Mouse (Mus musculus): ENCODE measurements at regions not wholly inside any gene's neighbourhood (a gene's known extent, or its start where the extent isn't known, plus 50 kb on each side); places are given as distances from the start of the nearest gene placed in this dataset.

DNA sequence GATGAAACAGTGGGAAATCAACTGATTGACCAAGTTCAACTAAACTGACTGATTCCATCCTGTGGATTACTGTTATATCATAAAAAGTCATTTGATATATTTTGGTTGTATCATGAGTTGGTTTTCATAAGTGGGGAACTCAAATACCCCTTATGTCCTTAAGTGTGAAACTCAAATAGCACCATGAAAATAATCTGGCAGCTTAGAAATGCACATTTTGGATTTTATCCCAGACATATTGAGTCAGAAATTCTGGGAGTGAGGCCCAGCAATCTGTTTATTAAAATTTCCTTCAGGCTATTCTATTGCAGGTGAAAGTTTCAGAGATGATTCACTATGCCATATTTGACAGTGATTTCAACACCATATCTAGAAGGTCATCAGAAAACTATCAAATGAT lies 1573.7 kb downstream of the Pcdh9 start:
- DNase-seq (ENCODE audit: extremely low spot score in 1 of 2, low spot score in 2 of 2), result peak in 1 of 2 experiments; percentile 13
- intact Hi-C loops (cut with DNase I), result no loop called here

DNA sequence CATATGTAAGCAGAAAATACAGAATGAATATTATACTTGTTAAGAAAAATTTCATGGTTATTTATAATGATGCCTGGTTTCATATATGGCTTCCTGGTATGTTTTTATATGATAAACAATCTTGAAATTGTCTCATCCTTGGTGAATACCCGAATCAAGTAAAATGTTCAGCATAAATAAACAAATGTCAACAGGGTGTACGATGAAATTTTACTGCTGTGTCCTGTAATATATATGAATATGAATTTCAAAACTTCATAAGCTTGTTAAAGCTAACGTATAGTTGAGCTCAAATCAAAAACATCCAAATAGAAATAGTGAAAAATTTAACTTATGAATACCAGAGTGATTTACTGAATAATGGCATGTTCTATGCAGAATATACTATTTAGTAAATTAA lies 1586.5 kb downstream of the Pcdh9 start:
- intact Hi-C loops (cut with DNase I), result no loop called here

DNA sequence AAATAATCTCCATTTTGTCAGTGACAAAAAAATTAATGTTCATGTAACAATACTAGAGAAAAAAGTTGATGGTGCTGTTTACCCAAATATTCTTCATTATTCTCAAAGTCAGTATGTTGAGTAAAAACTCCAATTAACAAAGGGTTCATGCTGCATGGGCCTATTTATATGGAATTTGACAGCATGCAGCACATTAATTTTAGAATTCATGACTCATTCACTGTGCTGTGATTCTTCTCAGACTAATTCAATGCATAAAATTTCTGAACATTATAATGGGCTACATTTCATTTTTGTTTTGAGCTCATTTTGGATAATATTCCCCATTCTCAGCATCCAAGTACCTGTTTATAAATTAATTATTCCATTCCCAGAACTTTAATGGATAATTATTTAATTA lies 1619.3 kb downstream of the Pcdh9 start:
- no peak for DNase-seq (ENCODE audit: extremely low spot score in 1 of 2, low spot score in 2 of 2)
- intact Hi-C loops (cut with DNase I), result no loop called here

More for the DNA sequence above, 1586.5 kb downstream of the Pcdh9 start:
- DNase-seq (ENCODE audit: extremely low spot score in 1 of 2, low spot score in 2 of 2), result no peak

DNA sequence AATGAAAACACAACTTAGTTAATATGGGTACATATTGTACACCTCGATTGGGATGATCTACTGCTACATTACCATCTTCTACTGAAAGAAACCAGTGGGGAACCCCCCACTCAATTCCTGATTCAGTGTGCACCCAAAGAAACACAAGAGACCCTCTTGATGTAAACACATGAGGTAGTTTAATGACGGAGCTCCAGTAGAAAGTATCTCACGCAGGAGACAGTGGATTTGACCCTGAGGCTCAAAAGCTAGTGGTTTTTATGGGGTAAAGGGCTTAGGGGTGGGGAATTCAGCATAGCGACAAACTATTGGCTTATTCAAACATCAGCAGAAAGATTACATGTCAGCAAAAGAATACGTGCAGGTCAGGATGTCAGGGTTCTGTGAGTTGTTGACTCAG lies 1667.7 kb downstream of the Pcdh9 start:
- intact Hi-C loops (cut with DNase I), result no loop called here
- DNase-seq (ENCODE audit: extremely low spot score in 1 of 2, low spot score in 2 of 2), result no peak

All from left cerebral cortex, postnatal 10 days (tissue).